Mouse (Mus musculus) lung, postnatal 0 days (tissue): ENCODE results near the gene Ksr2. TPM values are rescaled to one million over a fixed set of nuclear protein-coding genes. Genes with fewer than 3 reads are reported as not detected.

ENCODE experiments used
- ATAC-seq: fragments of 200-750 bp; cut with Nextera tagmentation; 2 replicates; pipeline ENCODE4 v1.8.0; 2017; ENCODE audit warnings: moderate library complexity
- DNase-seq: peaks from one replicate; pipeline ENCODE4 v3.0.0-alpha.2; 2016; ENCODE audit warnings: low spot score
- H3K27ac ChIP-seq: fragments of 300-500 bp; sonication (generic); 2 replicates; pipeline ENCODE4 v1.5.1; 2014; ENCODE audit warnings: antibody characterized with exemption, mild to moderate bottlenecking, low read length, mixed read lengths
- H3K27me3 ChIP-seq: fragments of 300-500 bp; sonication (generic); replicated peaks from 2 replicates; pipeline ENCODE4 v1.6.1; 2014; ENCODE audit warnings: low read length, mixed read lengths; ENCODE audit not compliant: insufficient read depth
- H3K36me3 ChIP-seq: fragments of 300-500 bp; sonication (generic); 2 replicates; pipeline ENCODE4 v1.6.1; 2014; ENCODE audit warnings: low read length, mixed read lengths; ENCODE audit not compliant: insufficient read depth
- H3K4me1 ChIP-seq: fragments of 300-500 bp; sonication (generic); 2 replicates; pipeline ENCODE4 v1.6.1; 2014; ENCODE audit warnings: antibody characterized with exemption, low read depth, low read length, mixed read lengths; ENCODE audit not compliant: insufficient read depth
- H3K4me2 ChIP-seq: fragments of 300-500 bp; sonication (generic); replicated peaks from 2 replicates; pipeline ENCODE4 v1.6.1; 2014; ENCODE audit warnings: low read depth, mild to moderate bottlenecking, low read length, moderate library complexity, mixed read lengths
- H3K4me3 ChIP-seq: fragments of 300-500 bp; sonication (generic); 2 replicates; pipeline ENCODE4 v1.5.1; 2014; ENCODE audit warnings: low read depth, low read length
- H3K9ac ChIP-seq: fragments of 300-500 bp; sonication (generic); replicated peaks from 2 replicates; pipeline ENCODE4 v1.6.1; 2014; ENCODE audit warnings: low read depth, mild to moderate bottlenecking
- H3K9me3 ChIP-seq: fragments of 300-500 bp; sonication (generic); 2 replicates; pipeline ENCODE4 v1.6.1; 2016; ENCODE audit warnings: low read length, mixed read lengths
- CTCF ChIP-seq: IDR thresholded peaks from 2 replicates; pipeline ENCODE4 v1.5.1; 2016; ENCODE audit warnings: antibody characterized with exemption, mild to moderate bottlenecking
- EP300 ChIP-seq: IDR thresholded peaks from 2 replicates; pipeline ENCODE4 v1.6.1; 2016; ENCODE audit warnings: antibody characterized with exemption, mild to moderate bottlenecking, control low read depth
- WGBS: fragments of 180-500 bp; shearing (Covaris S2); extraction: QIAGEN DNeasy Blood & Tissue Kit; methylation state at CpG from one replicate; pipeline ENCODE4 v1.1.7; 2014; 5-methylcytosine and 5-hydroxymethylcytosine counted together
- polyA plus RNA-seq: library from polyadenylated mRNA; unstranded; fragments of >200 nt; fragmentation: Nextera tagmentation; extraction: Ambion mirVana; gene quantifications from 2 replicates; pipeline ENCODE4 v1.2.1, GENCODE M21; 2015

Ksr2 gene
- polyA plus RNA-seq, 1 experiment from 2014 or later, result 0.08 TPM

GRCm38 (mm10) chr5:117694632-117695031 is 280.8 kb downstream of the Ksr2 start:
- ATAC-seq, result no peak
- WGBS, result 14% methylated on average over 11 of the region's 11 CpGs
- no peak for TF ChIP-seq CTCF
- TF ChIP-seq EP300, result no peak
- Histone ChIP-seq H3K9me3 (no peaks in the 10 kb centered on the region), H3K4me1 (no peaks in the 10 kb centered on the region), H3K9ac (no peak overlapping the region), H3K27ac (no peak overlapping the region), H3K27me3 (no peaks in the 10 kb centered on the region), H3K4me3 (no peak overlapping the region), H3K36me3 (no peaks in the 10 kb centered on the region), H3K4me2 (no peak overlapping the region)
- DNase-seq, result no peak

- no peak overlapping the region for H3K9ac ChIP-seq
- no peaks in the 10 kb centered on the region for H3K36me3 ChIP-seq
- no peak overlapping the region for H3K4me2 ChIP-seq
- DNase-seq (no peak), ATAC-seq (no peak)
- no peaks in the 10 kb centered on the region for H3K27me3 ChIP-seq
- no peaks in the 10 kb centered on the region for H3K9me3 ChIP-seq
- no peak overlapping the region for H3K27ac ChIP-seq
- no peaks in the 10 kb centered on the region for H3K4me1 ChIP-seq
- TF ChIP-seq EP300, result no peak
- TF ChIP-seq CTCF, result no peak
- H3K4me3 ChIP-seq, result no peak overlapping the region
- 57% methylated on average over 8 of the region's 8 CpGs for WGBS
Observed at GRCm38 (mm10) chr5:117696366-117696765, 282.6 kb downstream of the Ksr2 start.

DNA sequence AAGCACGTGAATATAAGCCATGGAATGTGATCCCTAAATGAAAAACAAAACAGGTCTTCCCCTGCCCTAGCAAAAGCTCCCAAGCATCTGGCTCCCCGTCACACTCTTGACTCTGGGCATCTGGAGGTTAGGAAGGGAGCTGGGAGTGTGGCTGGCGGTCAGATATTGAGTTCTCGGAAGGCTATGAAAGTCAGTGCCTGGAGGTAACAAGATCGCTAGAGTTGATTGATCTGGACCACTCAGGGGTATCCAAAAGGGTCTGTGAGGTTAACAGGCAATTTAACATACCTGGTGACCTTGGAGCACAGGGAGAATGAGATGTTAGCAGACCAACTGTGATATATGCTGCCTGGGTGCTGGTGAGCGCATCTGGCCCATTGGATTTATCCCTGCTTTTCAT is 283.8 kb downstream of the Ksr2 start:
- H3K27ac ChIP-seq, result no peak overlapping the region
- 85% methylated on average over 6 of the region's 6 CpGs for WGBS

DNA sequence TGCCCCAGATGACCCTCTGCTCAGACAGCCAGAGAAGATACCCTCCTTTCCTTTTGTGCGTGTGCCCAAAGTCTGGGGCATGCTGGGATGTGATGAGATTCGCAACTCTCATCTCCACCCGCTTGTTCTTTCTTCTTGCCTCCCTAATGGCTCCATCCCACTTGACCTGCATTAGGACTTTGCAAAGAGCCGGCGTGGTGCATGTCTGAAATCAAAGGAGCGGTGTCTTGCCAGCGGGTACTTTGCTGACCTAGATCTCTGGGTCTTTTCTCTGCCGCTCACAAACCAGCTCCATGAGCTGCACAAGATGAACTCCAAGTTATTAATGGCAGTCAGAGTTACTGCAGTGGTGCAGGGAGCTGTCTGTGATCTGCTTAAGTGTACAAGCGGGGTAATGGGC is 290.6 kb downstream of the Ksr2 start:
- no peak for DNase-seq

More for the DNA sequence above, 283.8 kb downstream of the Ksr2 start:
- Histone ChIP-seq H3K9ac (no peak overlapping the region), H3K27me3 (no peaks in the 10 kb centered on the region), H3K36me3 (no peaks in the 10 kb centered on the region), H3K4me2 (no peak overlapping the region), H3K9me3 (no peaks in the 10 kb centered on the region), H3K4me3 (no peak overlapping the region), H3K4me1 (no peaks in the 10 kb centered on the region)
- ATAC-seq, result no peak
- TF ChIP-seq EP300 (no peak), CTCF (no peak)
- DNase-seq, result no peak

DNA sequence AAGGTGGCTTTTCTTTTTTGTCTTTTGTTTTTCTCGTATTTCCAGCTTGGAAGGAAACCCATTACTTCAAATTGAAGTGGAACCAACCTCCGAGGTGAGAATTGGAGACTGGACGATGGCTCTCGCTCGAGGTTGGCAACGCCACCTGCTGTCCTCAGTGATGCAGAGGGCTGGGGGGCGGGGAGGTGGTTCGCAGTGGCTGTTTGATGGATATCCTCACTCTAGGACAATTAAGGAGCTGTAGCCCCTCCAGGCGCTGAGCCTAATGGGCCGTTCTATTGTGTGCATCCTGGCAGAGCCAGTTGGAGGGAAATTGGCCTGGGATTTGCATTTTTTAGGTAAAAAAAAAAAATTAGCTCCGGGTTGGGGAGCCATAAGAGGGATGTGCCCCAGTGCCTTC is 292.8 kb downstream of the Ksr2 start:
- 42% methylated on average over 11 of the region's 11 CpGs for WGBS
- H3K9ac ChIP-seq, result no peak overlapping the region
- TF ChIP-seq EP300 (no peak), CTCF (no peak)

More for the DNA sequence above, 290.6 kb downstream of the Ksr2 start:
- 74% methylated on average over 9 of the region's 9 CpGs for WGBS
- H3K9me3 ChIP-seq, result no peaks in the 10 kb centered on the region
- no peak for ATAC-seq
- H3K27ac ChIP-seq, result no peak overlapping the region
- TF ChIP-seq CTCF (no peak), EP300 (no peak)
- no peak overlapping the region for H3K9ac ChIP-seq
- H3K4me3 ChIP-seq, result no peak overlapping the region
- H3K4me1 ChIP-seq, result no peaks in the 10 kb centered on the region
- H3K4me2 ChIP-seq, result no peak overlapping the region
- no peaks in the 10 kb centered on the region for H3K36me3 ChIP-seq
- H3K27me3 ChIP-seq, result no peaks in the 10 kb centered on the region

DNA sequence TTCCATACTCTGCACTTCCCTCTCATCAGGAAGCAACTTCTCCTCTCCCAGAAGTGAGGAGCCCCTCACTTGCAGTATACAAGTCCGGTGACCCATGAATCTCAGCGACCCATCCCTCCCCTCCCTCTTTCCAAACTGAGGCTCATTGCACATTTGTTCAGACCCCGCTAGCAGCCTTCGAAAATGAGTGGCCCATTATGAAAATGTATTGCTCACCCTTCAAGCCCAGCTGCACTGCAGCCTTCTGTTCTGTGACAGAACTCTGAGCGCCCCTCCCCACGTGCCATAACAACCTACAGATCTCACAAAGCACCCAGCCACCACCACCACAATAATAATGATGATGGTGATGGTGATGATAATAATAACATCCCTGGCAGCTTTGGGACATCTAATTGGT is 295.5 kb downstream of the Ksr2 start:
- H3K27me3 ChIP-seq, result no peaks in the 10 kb centered on the region
- H3K4me1 ChIP-seq, result no peaks in the 10 kb centered on the region
- H3K36me3 ChIP-seq, result no peaks in the 10 kb centered on the region
- no peak overlapping the region for H3K4me3 ChIP-seq
- WGBS, result 60% methylated on average over 6 of the region's 6 CpGs
- no peak overlapping the region for H3K4me2 ChIP-seq
- no peaks in the 10 kb centered on the region for H3K9me3 ChIP-seq
- ATAC-seq (no peak), DNase-seq (no peak)
- no peak overlapping the region for H3K9ac ChIP-seq
- TF ChIP-seq EP300, result no peak
- no peak for TF ChIP-seq CTCF
- no peak overlapping the region for H3K27ac ChIP-seq

More for the DNA sequence above, 292.8 kb downstream of the Ksr2 start:
- Histone ChIP-seq H3K4me2 (no peak overlapping the region), H3K36me3 (no peaks in the 10 kb centered on the region), H3K9me3 (no peaks in the 10 kb centered on the region), H3K27ac (no peak overlapping the region), H3K4me3 (no peak overlapping the region), H3K27me3 (no peaks in the 10 kb centered on the region), H3K4me1 (no peaks in the 10 kb centered on the region)
- ATAC-seq, result no peak
- no peak for DNase-seq

- WGBS, result 51% methylated on average over 10 of the region's 10 CpGs
- DNase-seq (no peak), ATAC-seq (no peak)
- Histone ChIP-seq H3K9ac (no peak overlapping the region), H3K27me3 (no peaks in the 10 kb centered on the region), H3K4me3 (no peak overlapping the region), H3K36me3 (no peaks in the 10 kb centered on the region), H3K4me2 (no peak overlapping the region), H3K27ac (no peak overlapping the region), H3K4me1 (no peaks in the 10 kb centered on the region), H3K9me3 (no peaks in the 10 kb centered on the region)
- no peak for TF ChIP-seq EP300
- no peak for TF ChIP-seq CTCF
Observed at GRCm38 (mm10) chr5:117711636-117712035, 297.8 kb downstream of the Ksr2 start.
